8 mouse cellular contexts compared by ENCODE assay signal in the genomic region with DNA sequence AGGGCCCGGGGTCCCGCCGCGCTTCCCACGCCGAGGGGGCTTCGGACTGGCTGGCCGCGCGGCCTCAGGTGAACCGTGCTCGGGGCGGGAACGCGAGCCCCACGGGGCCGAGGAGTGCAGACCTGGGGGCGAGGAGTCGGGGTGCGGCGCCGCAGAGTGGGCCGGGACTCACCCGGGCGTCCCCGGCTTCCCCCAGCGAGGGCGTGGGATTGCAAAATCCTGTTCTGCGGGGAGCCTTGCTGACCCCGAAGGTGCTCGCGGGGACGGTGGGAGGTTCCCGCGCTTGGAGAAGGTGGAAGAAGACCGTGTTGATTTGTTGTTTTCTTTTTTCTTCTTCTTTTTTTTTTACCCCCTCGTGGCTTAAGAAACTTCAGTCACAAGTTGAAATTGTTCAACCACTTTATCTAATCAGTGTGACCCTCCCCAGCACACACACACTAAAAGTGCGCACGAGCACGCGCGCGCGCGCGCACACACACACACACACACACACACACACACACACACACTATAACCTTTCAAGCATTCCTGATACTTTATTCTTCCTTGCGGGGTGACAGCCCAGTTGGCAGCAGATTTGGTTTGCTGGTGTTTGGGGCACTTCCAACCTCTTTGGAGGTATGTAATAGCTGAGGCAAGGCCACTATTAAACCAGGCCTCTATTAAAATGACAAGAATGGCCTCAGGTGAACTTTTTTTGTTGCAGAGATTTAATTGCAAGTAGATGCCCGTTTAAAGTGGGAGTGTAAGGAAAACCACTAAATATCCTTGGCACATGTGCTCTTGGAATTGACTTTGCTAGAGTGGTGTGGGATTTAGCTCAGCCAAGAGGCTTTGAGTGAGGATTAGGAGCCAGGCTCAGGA. TPM values are rescaled to one million over a fixed set of nuclear protein-coding genes. Genes with fewer than 3 reads are reported as not detected.
DNase-seq lines count a peak whose midpoint lies in the region; ATAC-seq and TF ChIP-seq lines count a peak whose summit lies in the region.

No protein-coding gene starts in this region.

- peak; percentile 10; the same call in 1 of the 2 replicates for ATAC-seq in forebrain, embryonic 16.5 days
- peak; percentile 7 for ATAC-seq in intestine, embryonic 14.5 days (replicated peaks; ENCODE audit: low FRiP score, low TSS enrichment, low read depth)
- no peak for ATAC-seq in liver, embryonic 14.5 days (ENCODE audit: insufficient read depth)
- no peak; the same call in 1 of the 2 replicates for ATAC-seq in neural tube, embryonic 12.5 days (ENCODE audit: low FRiP score, low read depth)
- no peak for ATAC-seq in inflammation-experienced regulatory T-cells, adult 6 months

- TF ChIP-seq EP300 in liver, embryonic 14.5 days (IDR thresholded peaks at IDR 0.05; ENCODE audit: low read depth): no peak

- WGBS in spleen, adult 2 months: under 1% methylated on average over 48 of the region's 48 CpGs
- WGBS in forebrain, embryonic 16.5 days: 0% methylated on average over 48 of the region's 48 CpGs
- WGBS in intestine, embryonic 14.5 days: under 1% methylated on average over 48 of the region's 48 CpGs
- under 1% methylated on average over 48 of the region's 48 CpGs for WGBS in liver, embryonic 14.5 days (ENCODE audit: insufficient replicate concordance)
- WGBS in neural tube, embryonic 12.5 days: under 1% methylated on average over 48 of the region's 48 CpGs

- H3K4me1 ChIP-seq in spleen, adult 2 months (ENCODE audit: control insufficient read depth, insufficient read depth, insufficient read length): no peaks in the 10 kb centered on the region; the same call in 1 of the 2 replicates
- peaks cover 20% of the 10 kb centered on the region for H3K4me1 ChIP-seq in forebrain, embryonic 16.5 days (replicated peaks; ENCODE audit: control insufficient read depth, insufficient read depth, low read length)
- H3K4me1 ChIP-seq in intestine, embryonic 14.5 days (replicated peaks; ENCODE audit: control insufficient read depth, insufficient read depth, low read length): peaks cover 33% of the 10 kb centered on the region
- H3K4me1 ChIP-seq in liver, embryonic 14.5 days (replicated peaks; ENCODE audit: control insufficient read depth in 2 of 2, insufficient read depth in 2 of 2, low read length in 1 of 2): peaks cover 12 to 20% of the 10 kb centered on the region in 2 experiments
- peaks cover 33% of the 10 kb centered on the region for H3K4me1 ChIP-seq in neural tube, embryonic 12.5 days

- H3K36me3 ChIP-seq in spleen, adult 2 months (ENCODE audit: control insufficient read depth, insufficient read depth, low read length): no peaks in the 10 kb centered on the region
- H3K36me3 ChIP-seq in forebrain, embryonic 16.5 days (ENCODE audit: control insufficient read depth, insufficient read depth): no peaks in the 10 kb centered on the region
- H3K36me3 ChIP-seq in intestine, embryonic 14.5 days (ENCODE audit: control insufficient read depth, insufficient read depth, low read length): no peaks in the 10 kb centered on the region
- H3K36me3 ChIP-seq in liver, embryonic 14.5 days (replicated peaks; ENCODE audit: control insufficient read depth, insufficient read depth, low read depth): no peaks in the 10 kb centered on the region
- no peaks in the 10 kb centered on the region for H3K36me3 ChIP-seq in neural tube, embryonic 12.5 days

- no peaks in the 10 kb centered on the region for H3K27me3 ChIP-seq in spleen, adult 2 months (ENCODE audit: control insufficient read depth, insufficient read depth, low read length)
- peaks cover 5% of the 10 kb centered on the region; the same call in 1 of the 2 replicates for H3K27me3 ChIP-seq in forebrain, embryonic 16.5 days (replicated peaks; ENCODE audit: control insufficient read depth, insufficient read depth, low read length)
- H3K27me3 ChIP-seq in intestine, embryonic 14.5 days (replicated peaks; ENCODE audit: control insufficient read depth, insufficient read depth, low read length): no peaks in the 10 kb centered on the region
- no peaks in the 10 kb centered on the region for H3K27me3 ChIP-seq in liver, embryonic 14.5 days (ENCODE audit: control insufficient read depth, insufficient read depth, low read length)
- no peaks in the 10 kb centered on the region; the same call in 1 of the 2 replicates for H3K27me3 ChIP-seq in neural tube, embryonic 12.5 days (replicated peaks)

- no peak for TF ChIP-seq CTCF in spleen, adult 2 months (IDR thresholded peaks at IDR 0.05; ENCODE audit: extremely low read depth, insufficient read depth, insufficient read length, insufficient replicate concordance)
- no peak for TF ChIP-seq CTCF in liver, embryonic 14.5 days (IDR thresholded peaks at IDR 0.05; ENCODE audit: low read depth)

- H3K9me3 ChIP-seq in forebrain, embryonic 16.5 days (ENCODE audit: control insufficient read depth, low read length): no peaks in the 10 kb centered on the region
- no peaks in the 10 kb centered on the region for H3K9me3 ChIP-seq in intestine, embryonic 14.5 days (ENCODE audit: control insufficient read depth, low read length)
- H3K9me3 ChIP-seq in liver, embryonic 14.5 days (ENCODE audit: control insufficient read depth, low read length): no peaks in the 10 kb centered on the region
- H3K9me3 ChIP-seq in neural tube, embryonic 12.5 days: no peaks in the 10 kb centered on the region

- H3K4me2 ChIP-seq in forebrain, embryonic 16.5 days (ENCODE audit: low read length): peak overlapping the region; percentile 97
- H3K4me2 ChIP-seq in intestine, embryonic 14.5 days (ENCODE audit: low read length): peak overlapping the region; percentile 77
- H3K4me2 ChIP-seq in liver, embryonic 14.5 days (ENCODE audit: low read depth): peak overlapping the region; percentile 100
- peak overlapping the region; percentile 92 for H3K4me2 ChIP-seq in neural tube, embryonic 12.5 days (replicated peaks)

- DNase-seq in spleen, adult 2 months (ENCODE audit: low read depth in 1 of 2, low spot score in 2 of 2): peak in 1 of 2 experiments; percentile 53
- DNase-seq in spleen, adult 18-20 months: no peak
- DNase-seq in cerebellum, adult 18-20 months: peak; percentile 38 to 61
- no peak for DNase-seq in intestine, embryonic 14.5 days (ENCODE audit: low spot score)
- no peak for DNase-seq in liver, embryonic 14.5 days (ENCODE audit: low read depth in 3 of 3, low spot score in 3 of 3)

- TF ChIP-seq POLR2A in spleen, adult 2 months (IDR thresholded peaks at IDR 0.05; ENCODE audit: low read depth, low read length): no peak

- H3K27ac ChIP-seq in spleen, adult 2 months (ENCODE audit: insufficient read depth, low read length): peak overlapping the region; percentile 67
- peak overlapping the region; percentile 27; the same call in 1 of the 2 replicates for H3K27ac ChIP-seq in forebrain, embryonic 16.5 days (ENCODE audit: low read length)
- peak overlapping the region; percentile 74 for H3K27ac ChIP-seq in intestine, embryonic 14.5 days (ENCODE audit: low read depth)
- H3K27ac ChIP-seq in liver, embryonic 14.5 days: no peak overlapping the region
- peak overlapping the region; percentile 20; the same call in 1 of the 2 replicates for H3K27ac ChIP-seq in neural tube, embryonic 12.5 days

- H3K4me3 ChIP-seq in spleen, adult 2 months (ENCODE audit: extremely low read depth, insufficient read depth, insufficient read length): peak overlapping the region; percentile 98
- H3K4me3 ChIP-seq in forebrain, embryonic 16.5 days (replicated peaks; ENCODE audit: low read length): peak overlapping the region; percentile 94
- peak overlapping the region; percentile 92 for H3K4me3 ChIP-seq in intestine, embryonic 14.5 days (ENCODE audit: low read depth, low read length)
- H3K4me3 ChIP-seq in liver, embryonic 14.5 days (ENCODE audit: insufficient read depth in 1 of 2, low read depth in 2 of 2, low read length in 2 of 2): peak overlapping the region; percentile 80 to 94
- peak overlapping the region; percentile 83 for H3K4me3 ChIP-seq in neural tube, embryonic 12.5 days

- peak overlapping the region; percentile 81 for H3K9ac ChIP-seq in forebrain, embryonic 16.5 days (replicated peaks; ENCODE audit: low read depth, low read length)
- H3K9ac ChIP-seq in intestine, embryonic 14.5 days (ENCODE audit: low read length): peak overlapping the region; percentile 89
- peak overlapping the region; percentile 84 for H3K9ac ChIP-seq in liver, embryonic 14.5 days (replicated peaks)
- H3K9ac ChIP-seq in neural tube, embryonic 12.5 days: peak overlapping the region; percentile 80

RNA-seq across cellular contexts. Expression of a gene that starts 3.1 kb away (rescaled TPM):
- 40.6 and 45.1 TPM in 2 replicates for polyA plus RNA-seq in spleen, adult 2 months (2012; rRNA removed)
- 30.6 and 36.6 TPM in 2 replicates for polyA plus RNA-seq in forebrain, embryonic 16.5 days (2015; fragmentation: Nextera tagmentation; extraction: Ambion mirVana)
- polyA plus RNA-seq in intestine, embryonic 14.5 days (2014; fragmentation: Nextera tagmentation; extraction: Ambion mirVana): 115 and 120 TPM in 2 replicates
- 8.2 and 12.7 TPM in 2 replicates for polyA plus RNA-seq in liver, embryonic 14.5 days (2012; rRNA removed)
- 21.7 and 26.7 TPM in 2 replicates for polyA plus RNA-seq in liver, embryonic 14.5 days (2014; fragmentation: Nextera tagmentation; extraction: Ambion mirVana)
- 44.8 and 45.9 TPM in 2 replicates for polyA plus RNA-seq in neural tube, embryonic 12.5 days (2016; fragmentation: Nextera tagmentation; extraction: Ambion mirVana)
- polyA plus RNA-seq in inflammation-experienced regulatory T-cells, adult 6 months (2017; shearing (Covaris generic)): 100 to 1,000 TPM; 100 to 138 (median 112) TPM

Comparison
In these comparisons a context has a peak if more than half of its experiments do, and no peak if none do; other contexts are left out.
1. DNase-seq: peak in cerebellum, adult 18-20 months (2 of 2); none in spleen, adult 18-20 months (0 of 2), intestine, embryonic 14.5 days (single experiment) and liver, embryonic 14.5 days (0 of 3).
2. ATAC-seq: peak in forebrain, embryonic 16.5 days (single experiment) and intestine, embryonic 14.5 days (single experiment); none in liver, embryonic 14.5 days (single experiment), neural tube, embryonic 12.5 days (single experiment) and inflammation-experienced regulatory T-cells, adult 6 months (single experiment).
3. Peak in every context shown above with its lines, with median percentiles within 50 percentile points of each other: H3K4me3 ChIP-seq, H3K4me2 ChIP-seq and H3K9ac ChIP-seq.